Mouse (Mus musculus): Measurements from ENCODE around the gene Mndal. TPM values are rescaled to one million over a fixed set of nuclear protein-coding genes. Genes with fewer than 3 reads are reported as not detected.
"Not testable (repeated sequence)": the region's sequence is repeated elsewhere in the genome, so short reads cannot be mapped to it uniquely, and the experiment has no call there.

Gene Mndal
- 1 to 10 TPM; 1.1 to 1.9 (median 1.7) TPM for total RNA-seq (2022)

DNA sequence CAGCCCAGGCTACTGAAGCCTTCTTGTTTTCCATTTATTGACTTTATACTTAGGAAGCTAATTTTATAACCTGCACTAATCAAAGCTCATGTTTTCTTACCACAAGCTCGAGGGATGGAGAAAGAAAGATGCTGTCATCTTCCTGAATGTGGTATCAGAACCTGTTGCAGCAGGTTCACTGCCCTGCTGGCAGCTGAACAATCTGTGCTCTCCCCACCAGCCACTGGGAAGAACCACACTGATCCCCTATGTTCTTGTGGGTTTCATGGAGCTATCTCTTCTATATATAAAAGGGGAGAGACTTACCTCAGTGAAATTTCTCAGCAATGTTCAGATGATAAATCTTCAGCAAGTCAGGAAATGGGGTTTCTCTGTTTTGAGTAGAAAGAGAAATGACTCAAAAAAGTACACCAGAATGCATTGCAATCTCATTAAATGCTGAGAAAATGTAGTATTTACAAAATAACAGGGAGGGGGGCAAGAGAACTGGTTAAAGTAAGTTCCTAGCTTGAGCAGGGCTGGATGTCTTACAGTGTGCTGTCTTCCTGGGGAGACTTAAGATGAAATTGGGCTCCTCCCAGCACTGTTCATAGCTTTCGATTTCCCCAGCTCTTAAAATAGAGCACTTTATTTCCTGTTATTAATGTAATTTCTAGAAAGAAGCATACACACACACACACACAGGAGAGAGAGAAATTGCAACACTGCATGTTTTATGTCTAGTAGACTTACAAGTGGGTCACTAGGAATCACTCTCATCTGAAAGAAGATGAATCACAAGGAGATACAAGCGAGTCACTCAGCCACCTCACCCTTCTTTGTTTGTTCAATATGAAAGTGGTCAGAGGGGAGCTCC lies at the start of gene Mndal, which contains the start of gene Ifi203:
Gene Mndal (minus strand): TSS at position 568 of the 856 bp plus-strand sequence.
Gene Ifi203 (minus strand): TSS at position 749 of the 856 bp plus-strand sequence.
- not testable (repeated sequence) for DNase-seq (ENCODE audit: low spot score in 2 of 2)

- DNase-seq (ENCODE audit: low spot score in 2 of 2) = not testable (repeated sequence)
Measured at GRCm38 (mm10) chr1:173982694-173983305, 40.5 kb upstream of the Mndal start, which contains the start of gene Ifi202b. Gene Ifi202b, minus strand, starts transcription at chr1:173982744.

DNA sequence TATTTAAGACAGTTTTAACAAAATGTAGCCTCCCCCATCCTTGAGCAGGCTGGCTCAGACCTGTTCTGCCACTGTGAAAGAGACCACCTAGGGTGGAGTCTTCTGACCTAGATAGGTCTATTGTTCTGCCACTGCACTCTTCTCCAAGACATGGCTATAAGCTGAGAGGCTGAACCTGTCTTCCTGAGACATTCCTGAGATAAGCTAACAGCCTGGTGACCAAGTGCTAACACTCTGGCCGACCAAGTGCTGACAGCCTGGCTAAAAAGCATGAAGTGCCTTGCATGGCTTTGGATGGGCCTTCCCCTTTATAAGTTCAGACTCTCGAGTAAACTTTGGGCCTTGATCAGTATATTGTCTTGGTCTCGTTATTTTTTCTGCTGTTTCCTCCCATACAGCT lies 38.7 kb upstream of the Mndal start:
- DNase-seq (ENCODE audit: low spot score in 2 of 2) = not testable (repeated sequence)

- DNase-seq (ENCODE audit: low spot score in 2 of 2) = no peak
Measured at GRCm38 (mm10) chr1:173977622-173978021, 35.3 kb upstream of the Mndal start.

DNA sequence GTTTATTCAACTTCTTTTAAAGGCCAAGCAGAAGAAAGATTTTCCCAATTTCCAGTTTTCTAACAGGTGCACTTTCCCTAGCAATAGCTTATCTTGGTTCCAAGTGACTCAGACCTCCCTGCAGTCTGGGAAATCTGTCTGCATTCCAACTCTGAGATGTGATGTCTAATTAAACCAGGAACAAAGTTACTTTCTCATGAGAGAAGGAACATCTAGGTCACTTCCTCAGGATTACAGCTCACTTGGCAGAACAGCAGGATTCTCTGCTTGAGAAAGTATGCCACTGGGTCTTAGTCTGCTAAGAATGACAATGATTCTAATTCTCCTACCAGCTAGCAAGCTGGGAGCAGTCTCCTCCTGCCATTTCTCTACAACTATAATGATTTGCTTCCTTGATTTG lies 30.8 kb upstream of the Mndal start:
- no peak for DNase-seq (ENCODE audit: low spot score in 2 of 2)

- DNase-seq (ENCODE audit: low spot score in 2 of 2) = not testable (repeated sequence)
Measured at GRCm38 (mm10) chr1:173961491-173961890, 19.2 kb upstream of the Mndal start.

- DNase-seq (ENCODE audit: low spot score in 2 of 2) = not testable (repeated sequence)
Measured at GRCm38 (mm10) chr1:173959998-173960397, 17.7 kb upstream of the Mndal start.

DNA sequence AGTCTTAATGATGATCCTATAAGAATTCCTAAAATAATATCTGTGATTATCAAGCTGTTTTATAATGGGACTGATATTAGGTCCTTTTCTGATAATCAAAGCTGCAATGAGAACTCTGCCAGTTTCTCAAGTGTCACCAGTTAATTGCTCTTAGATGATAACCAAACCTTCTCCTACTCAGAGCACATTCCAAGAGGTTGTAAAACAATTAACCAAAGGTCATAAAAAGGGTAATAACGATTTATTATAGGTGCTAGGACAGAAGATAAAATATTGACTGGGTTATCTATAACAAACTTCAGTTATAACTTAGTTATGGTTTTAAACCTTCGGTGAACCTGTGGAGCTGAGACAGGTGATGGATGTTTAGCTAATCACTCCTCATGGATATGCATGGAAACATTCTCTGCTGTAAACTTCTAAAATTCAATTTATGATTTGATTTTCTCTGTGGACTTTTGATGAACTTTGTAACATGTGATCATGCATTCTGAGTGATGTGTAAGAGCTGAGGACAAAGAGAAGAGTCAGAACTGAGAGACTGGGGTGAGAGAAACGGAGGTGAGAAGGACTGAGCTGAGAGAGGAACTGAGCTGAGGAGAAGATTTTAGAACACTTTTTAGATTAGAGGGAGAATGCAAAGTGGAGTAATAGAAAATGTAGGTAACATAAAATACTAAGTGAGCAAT lies 13.7 kb upstream of the Mndal start:
- DNase-seq (ENCODE audit: low spot score in 2 of 2) = not testable (repeated sequence)

DNA sequence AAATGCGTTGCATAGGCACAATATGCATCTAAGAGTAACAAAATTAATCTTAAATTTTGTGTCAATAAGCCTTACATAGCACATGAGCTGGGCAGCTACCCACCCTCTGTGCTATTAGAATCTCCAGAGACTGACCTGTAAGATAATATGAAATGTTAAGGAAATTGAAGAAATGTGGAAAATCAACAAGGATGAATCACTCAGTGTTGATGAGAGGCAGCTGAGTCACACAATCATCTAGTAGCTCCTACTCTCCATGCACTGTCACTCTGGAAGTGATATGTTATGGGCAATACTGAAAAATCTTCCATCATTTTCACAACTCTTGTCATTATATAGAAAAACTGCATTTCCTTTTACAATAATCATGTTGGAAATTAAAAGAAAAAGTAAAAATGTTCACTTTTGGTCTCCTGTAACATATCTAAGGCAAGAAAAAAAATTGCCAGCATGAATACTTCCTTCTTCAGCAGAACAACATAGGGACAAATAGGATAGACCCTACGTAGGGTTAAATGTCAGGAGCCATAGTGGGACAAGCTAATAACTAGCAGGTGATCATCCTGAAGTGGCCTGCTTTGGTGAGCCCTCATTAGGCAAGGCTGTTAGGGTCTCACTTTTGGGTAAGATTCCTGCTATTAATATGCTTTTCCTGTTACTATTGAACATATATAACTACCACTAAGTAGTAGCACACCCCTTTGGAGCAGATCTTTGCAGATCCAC lies 12.9 kb upstream of the Mndal start:
- DNase-seq (ENCODE audit: low spot score in 2 of 2) = no peak

GRCm38 (mm10) chr1:173953563-173953962 lies 11.3 kb upstream of the Mndal start:
- DNase-seq (ENCODE audit: low spot score in 2 of 2) = no peak

GRCm38 (mm10) chr1:173949044-173949443 lies 6.8 kb upstream of the Mndal start:
- DNase-seq (ENCODE audit: low spot score in 2 of 2) = not testable (repeated sequence)

DNA sequence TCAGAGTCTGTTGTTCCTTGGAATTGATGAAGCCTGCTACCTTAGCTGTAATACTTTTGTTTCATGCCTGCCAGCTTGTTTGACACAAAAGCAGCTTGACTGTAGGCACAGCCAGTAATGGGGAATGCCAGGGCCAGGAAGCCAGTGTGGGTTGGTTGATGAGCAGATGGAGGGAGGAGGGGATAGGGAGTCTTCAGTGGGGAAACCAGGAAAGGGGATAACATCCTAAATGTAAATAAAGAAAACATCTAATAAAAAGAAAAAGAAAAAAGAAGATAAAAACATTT lies 432 bp upstream of the Mndal start:
- not testable (repeated sequence) for DNase-seq (ENCODE audit: low spot score in 2 of 2)

DNA sequence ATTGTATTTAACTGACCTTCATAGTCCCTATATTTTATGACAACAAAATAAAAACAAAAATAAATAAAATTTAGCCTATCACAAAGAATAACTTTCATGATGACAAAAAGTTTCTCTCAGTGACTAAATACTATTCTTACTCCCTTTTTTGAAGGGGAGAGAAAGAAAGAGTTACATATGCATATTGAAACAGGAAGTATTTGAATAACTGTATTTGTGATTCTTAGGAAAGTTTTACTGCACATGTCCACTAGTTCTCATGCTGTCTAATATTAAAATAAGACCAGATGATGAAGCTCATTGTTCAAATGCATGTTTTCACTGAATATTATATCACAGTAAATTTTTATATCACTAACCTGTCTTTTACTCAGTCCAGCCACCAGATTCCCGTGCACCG lies 769 bp downstream of the Mndal start:
- DNase-seq (ENCODE audit: low spot score in 2 of 2) = not testable (repeated sequence)

DNA sequence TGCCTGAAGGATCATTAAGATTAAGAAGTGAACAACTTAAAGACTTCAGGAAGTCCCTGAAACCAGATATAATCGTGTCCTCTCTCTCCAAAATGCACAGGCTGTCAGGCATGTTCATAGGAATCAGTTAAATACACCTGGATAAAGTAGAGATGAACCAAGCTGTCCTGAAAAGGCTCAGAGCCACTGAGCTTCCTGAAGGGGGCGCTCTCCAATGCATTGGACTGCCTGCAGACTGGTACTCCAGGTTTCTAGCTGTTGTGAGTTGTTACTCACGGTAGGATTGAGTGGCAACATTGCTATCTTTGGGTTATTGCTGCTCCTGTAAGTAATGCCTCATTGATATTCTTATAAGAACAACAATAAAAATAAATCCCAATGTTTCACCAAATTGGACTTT lies 23.0 kb downstream of the Mndal start:
- DNase-seq (ENCODE audit: low spot score in 2 of 2) = not testable (repeated sequence)

- DNase-seq (ENCODE audit: low spot score in 2 of 2) = no peak
Measured at GRCm38 (mm10) chr1:173914559-173914958, 27.7 kb downstream of the Mndal start.

- not testable (repeated sequence) for DNase-seq (ENCODE audit: low spot score in 2 of 2)
Measured at GRCm38 (mm10) chr1:173913256-173913791, 29.0 kb downstream of the Mndal start.

GRCm38 (mm10) chr1:173912548-173913255 lies 29.6 kb downstream of the Mndal start, which contains the start of gene Ifi211:
Gene Ifi211, minus strand, starts transcription at chr1:173913046.
- DNase-seq (ENCODE audit: low spot score in 2 of 2) = peak in 1 of 2 experiments; percentile 28

DNA sequence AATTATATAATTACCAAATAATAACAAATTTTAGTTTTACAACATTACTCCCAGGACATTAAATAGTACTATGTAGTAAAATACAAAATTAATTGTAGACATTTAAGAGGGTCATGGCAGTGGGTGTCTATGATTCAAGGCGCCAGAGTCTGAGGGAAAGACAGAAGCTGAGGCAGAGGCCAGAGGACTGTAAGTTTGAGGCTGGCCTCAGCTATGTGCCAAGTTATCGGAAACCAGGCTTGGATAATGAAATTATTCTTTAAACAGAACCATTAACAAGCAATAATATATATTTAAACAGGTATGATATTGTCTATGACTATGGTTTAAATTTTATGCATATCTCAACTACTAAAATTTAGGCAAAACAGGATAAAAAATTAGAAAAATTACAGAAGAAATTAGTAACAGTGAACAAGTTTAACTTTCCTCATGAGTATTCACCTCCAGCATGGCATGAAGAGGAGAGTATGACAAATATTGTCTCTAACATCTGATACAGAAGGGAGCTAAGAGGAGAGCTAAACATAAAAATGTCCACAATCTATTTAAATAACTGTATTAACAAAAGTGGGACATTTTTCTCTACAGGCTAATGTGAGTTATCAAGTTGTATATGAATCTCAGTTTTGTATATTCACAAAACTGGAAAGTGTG lies 30.4 kb downstream of the Mndal start:
- DNase-seq (ENCODE audit: low spot score in 2 of 2) = no peak

GRCm38 (mm10) chr1:173908390-173908789 lies 33.9 kb downstream of the Mndal start:
- not testable (repeated sequence) for DNase-seq (ENCODE audit: low spot score in 2 of 2)

- not testable (repeated sequence) for DNase-seq (ENCODE audit: low spot score in 2 of 2)
Measured at GRCm38 (mm10) chr1:173905885-173906284, 36.4 kb downstream of the Mndal start.
